Mouse (Mus musculus) heart, postnatal 0 days (tissue): ENCODE results near the gene Hoxb9.

ENCODE experiments used
- CTCF ChIP-seq: IDR thresholded peaks from 2 replicates; pipeline ENCODE4 v1.5.1; 2016; ENCODE audit warnings: antibody characterized with exemption, control low read depth, low read depth
- EP300 ChIP-seq: IDR thresholded peaks from 2 replicates; pipeline ENCODE4 v1.6.1; 2016; ENCODE audit warnings: antibody characterized with exemption, low read depth

- TF ChIP-seq CTCF (no peak), EP300 (no peak)
These were observed 24.0 kb downstream of the Hoxb9 start for GRCm38 (mm10) chr11:96295092-96295835.
